Mouse (Mus musculus) kidney, adult 2 months (tissue): Measurements from ENCODE around the gene Fgf15.

Source experiments
- CTCF ChIP-seq: fragments of 200-500 bp; conservative IDR thresholded peaks from 2 replicates; pipeline ENCODE4 v1.5.1; 2011; ENCODE audit warnings: low read depth, mild to moderate bottlenecking, control low read depth, low read length, moderate library complexity, mixed read lengths; ENCODE audit not compliant: insufficient read depth, insufficient read length
- POLR2A ChIP-seq: fragments of 200-500 bp; IDR thresholded peaks from one replicate; pipeline ENCODE4 v1.6.1; 2011; ENCODE audit warnings: low read depth, low read length, control low read depth

DNA sequence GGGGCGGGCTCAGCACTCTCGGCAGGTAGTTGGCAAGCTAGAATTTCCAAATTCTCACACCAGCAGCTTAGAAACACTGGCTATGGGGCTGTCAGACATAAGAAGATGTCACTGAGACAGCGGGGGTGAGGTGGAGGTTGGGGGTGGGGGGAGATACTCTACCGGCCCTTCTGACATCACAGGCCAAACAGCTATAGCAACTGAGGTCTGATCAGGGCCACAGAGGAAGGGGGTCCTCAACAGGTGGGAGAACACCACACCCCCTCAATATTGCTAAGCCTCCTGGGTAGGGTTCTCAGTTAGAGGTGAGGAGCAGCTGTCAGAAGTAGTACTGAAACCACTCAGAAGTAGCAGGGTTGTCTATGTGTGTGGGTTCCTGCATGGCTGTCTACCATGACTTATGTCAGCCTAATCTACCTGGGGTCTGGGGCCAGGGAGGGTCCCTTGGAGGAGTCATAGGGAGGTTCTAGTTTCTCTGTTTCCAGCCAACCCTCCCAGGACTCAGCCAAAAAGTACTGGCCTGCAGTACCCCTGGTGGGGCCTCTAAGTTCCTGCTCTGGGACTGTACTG lies 40.1 kb downstream of the Fgf15 start:
- TF ChIP-seq CTCF: no peak
- TF ChIP-seq POLR2A: no peak
